Mouse (Mus musculus): ENCODE measurements around the gene Mroh3.
A peak's percentile ranks its signal among the peaks of the same experiment; 100 is the strongest.

- TF ChIP-seq POLR2A (IDR thresholded peaks at IDR 0.05; ENCODE audit: insufficient read depth, low read depth, low read length) (peak; percentile 61), CTCF (IDR thresholded peaks at IDR 0.05) (no peak)
Measured at GRCm38 (mm10) chr1:136139990-136140640, 72.5 kb downstream of the Mroh3 start.

Measured in heart, adult 2 months (tissue).